Mouse (Mus musculus) liver, adult 2 months (tissue): ENCODE results near the gene Fbxl21.

Source experiments
- CTCF ChIP-seq: fragments of 200-500 bp; IDR thresholded peaks from 2 replicates; pipeline ENCODE4 v1.5.1; 2011; ENCODE audit warnings: low read depth, low read length, control low read depth
- POLR2A ChIP-seq: fragments of 200-500 bp; IDR thresholded peaks from 2 replicates; pipeline ENCODE4 v1.6.1; 2011; ENCODE audit warnings: low read length, control low read depth; ENCODE audit not compliant: insufficient read depth; ENCODE audit errors: extremely low read depth

- TF ChIP-seq CTCF (no peak), POLR2A (no peak)
These were observed 59.7 kb downstream of the Fbxl21 start for GRCm38 (mm10) chr13:56581961-56582434.
